Mouse (Mus musculus) kidney, embryonic 14.5 days (tissue): ENCODE data around the gene Otud5. TPM values are rescaled to one million over a fixed set of nuclear protein-coding genes. Genes with fewer than 3 reads are reported as not detected.
A peak's percentile ranks its signal among the peaks of the same experiment; 100 is the strongest.

Experiments
- ATAC-seq: fragments of 200-750 bp; cut with Nextera tagmentation; 2 replicates; pipeline ENCODE4 v1.8.0; 2017; ENCODE audit warnings: moderate number of reproducible peaks, mild to moderate bottlenecking, moderate TSS enrichment, moderate library complexity; ENCODE audit not compliant: low FRiP score, low TSS enrichment
- H3K27ac ChIP-seq: fragments of 300-500 bp; sonication (generic); 2 replicates; pipeline ENCODE4 v1.5.1; 2014; ENCODE audit warnings: low read depth, mild to moderate bottlenecking, low read length, moderate library complexity, mixed read lengths
- H3K27me3 ChIP-seq: fragments of 300-500 bp; sonication (generic); 2 replicates; pipeline ENCODE4 v1.6.1; 2014; ENCODE audit warnings: mild to moderate bottlenecking, low read length; ENCODE audit not compliant: control insufficient read depth, insufficient read depth
- H3K36me3 ChIP-seq: fragments of 300-500 bp; sonication (generic); 2 replicates; pipeline ENCODE4 v1.6.1; 2014; ENCODE audit warnings: low read length, mixed read lengths; ENCODE audit not compliant: control insufficient read depth, insufficient read depth
- H3K4me1 ChIP-seq: fragments of 300-500 bp; sonication (generic); 2 replicates; pipeline ENCODE4 v1.6.1; 2014; ENCODE audit warnings: low read length, mixed read lengths; ENCODE audit not compliant: control insufficient read depth, insufficient read depth
- H3K4me2 ChIP-seq: fragments of 300-500 bp; sonication (generic); replicated peaks from 2 replicates; pipeline ENCODE4 v1.6.1; 2014; ENCODE audit warnings: low read depth, mild to moderate bottlenecking, low read length
- H3K4me3 ChIP-seq: fragments of 300-500 bp; sonication (generic); 2 replicates; pipeline ENCODE4 v1.5.1; 2014; ENCODE audit warnings: mild to moderate bottlenecking, low read length
- H3K9ac ChIP-seq: fragments of 300-500 bp; sonication (generic); 2 replicates; pipeline ENCODE4 v1.6.1; 2014; ENCODE audit warnings: low read depth, mild to moderate bottlenecking, low read length, moderate library complexity
- H3K9me3 ChIP-seq: fragments of 300-500 bp; sonication (generic); 2 replicates; pipeline ENCODE4 v1.6.1; 2016; ENCODE audit warnings: low read length; ENCODE audit not compliant: control insufficient read depth
- WGBS: fragments of 180-500 bp; shearing (Covaris S2); extraction: QIAGEN DNeasy Blood & Tissue Kit; methylation state at CpG from one replicate; pipeline ENCODE4 v1.1.7; 2014; 5-methylcytosine and 5-hydroxymethylcytosine counted together
- polyA plus RNA-seq: library from polyadenylated mRNA; unstranded; fragments of >200 nt; fragmentation: Nextera tagmentation; extraction: Ambion mirVana; gene quantifications from 2 replicates; pipeline ENCODE4 v1.2.1, GENCODE M21; 2014

Gene Otud5
- polyA plus RNA-seq, 1 experiment from 2014 or later = 29.8 TPM

DNA sequence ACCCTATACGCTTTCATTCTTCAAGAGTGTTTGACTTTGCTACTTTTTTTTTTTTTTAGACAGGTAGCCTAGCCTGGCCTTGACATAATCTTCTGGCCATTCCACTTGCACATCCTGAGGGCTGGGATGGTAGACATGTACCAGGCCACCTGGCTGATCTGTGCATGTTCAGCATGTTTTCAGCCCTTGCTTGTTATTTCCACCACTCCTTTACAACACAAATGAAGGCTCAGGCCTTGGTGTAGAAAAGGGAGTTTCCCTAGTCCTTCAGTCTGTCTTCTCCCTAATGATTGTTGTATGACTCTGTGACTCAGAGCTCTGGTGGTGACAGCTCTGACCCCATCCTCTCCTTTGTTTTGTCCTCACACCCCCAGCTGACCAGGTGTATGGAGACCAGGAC lies 26.0 kb downstream of the Otud5 start:
- Histone ChIP-seq H3K27me3 (no peaks in the 10 kb centered on the region), H3K36me3 (peaks cover 15% of the 10 kb centered on the region; the same call in 1 of the 2 replicates), H3K9me3 (no peaks in the 10 kb centered on the region), H3K4me1 (no peaks in the 10 kb centered on the region), H3K9ac (no peak overlapping the region), H3K4me3 (no peak overlapping the region), H3K27ac (no peak overlapping the region), H3K4me2 (no peak overlapping the region)
- WGBS = 100% methylated on average over 1 of the region's 1 CpGs
- no peak for ATAC-seq

DNA sequence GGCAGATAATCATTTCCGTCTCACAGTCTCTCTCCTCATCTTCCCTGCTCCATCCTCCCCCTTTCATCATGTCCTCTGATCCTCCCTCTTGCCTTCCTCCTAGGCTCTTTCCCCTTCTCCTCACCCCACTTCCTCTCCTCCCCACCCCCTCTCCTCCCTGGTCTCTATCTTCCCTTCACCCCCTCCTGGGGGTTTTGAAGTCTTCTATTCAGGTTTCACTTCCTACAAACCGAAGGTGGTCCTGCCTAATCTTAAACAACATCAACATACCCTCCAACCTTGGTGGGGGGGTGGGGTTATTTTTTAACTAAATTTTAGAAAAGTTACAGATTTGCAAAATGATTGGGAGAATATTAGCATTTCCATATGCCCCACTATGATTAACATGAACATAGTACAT lies 27.3 kb downstream of the Otud5 start:
- H3K4me2 ChIP-seq = no peak overlapping the region
- no peak overlapping the region for H3K27ac ChIP-seq
- H3K9ac ChIP-seq = no peak overlapping the region
- WGBS = 52% methylated on average over 2 of the region's 2 CpGs
- peaks cover 23% of the 10 kb centered on the region; the same call in 1 of the 2 replicates for H3K36me3 ChIP-seq
- H3K4me3 ChIP-seq = no peak overlapping the region
- H3K4me1 ChIP-seq = no peaks in the 10 kb centered on the region
- no peak for ATAC-seq
- H3K27me3 ChIP-seq = no peaks in the 10 kb centered on the region
- no peaks in the 10 kb centered on the region for H3K9me3 ChIP-seq

DNA sequence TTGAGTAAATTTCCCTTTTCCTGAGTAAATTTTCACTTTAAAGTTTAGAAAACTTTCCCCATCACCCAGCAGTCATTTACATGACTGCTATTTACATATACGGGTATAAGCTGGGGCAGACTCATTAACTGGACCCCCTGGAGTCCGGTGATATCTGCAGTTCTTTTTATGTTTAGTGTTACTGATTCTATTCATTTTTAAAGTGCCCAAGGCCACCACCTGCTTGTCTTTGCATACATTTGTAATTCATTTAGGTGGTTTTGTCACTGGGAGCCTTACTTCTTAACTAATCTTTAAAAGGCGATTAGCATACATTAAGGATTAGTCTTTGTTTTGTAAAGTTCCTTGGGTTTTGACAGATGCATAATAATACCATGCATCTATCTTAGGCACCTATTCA lies 28.7 kb downstream of the Otud5 start:
- Histone ChIP-seq H3K27me3 (no peaks in the 10 kb centered on the region), H3K27ac (no peak overlapping the region), H3K9ac (no peak overlapping the region), H3K4me1 (no peaks in the 10 kb centered on the region), H3K36me3 (peaks cover 26% of the 10 kb centered on the region; the same call in 1 of the 2 replicates), H3K4me2 (no peak overlapping the region), H3K4me3 (no peak overlapping the region), H3K9me3 (no peaks in the 10 kb centered on the region)
- no peak for ATAC-seq
- 55% methylated on average over 3 of the region's 3 CpGs for WGBS

DNA sequence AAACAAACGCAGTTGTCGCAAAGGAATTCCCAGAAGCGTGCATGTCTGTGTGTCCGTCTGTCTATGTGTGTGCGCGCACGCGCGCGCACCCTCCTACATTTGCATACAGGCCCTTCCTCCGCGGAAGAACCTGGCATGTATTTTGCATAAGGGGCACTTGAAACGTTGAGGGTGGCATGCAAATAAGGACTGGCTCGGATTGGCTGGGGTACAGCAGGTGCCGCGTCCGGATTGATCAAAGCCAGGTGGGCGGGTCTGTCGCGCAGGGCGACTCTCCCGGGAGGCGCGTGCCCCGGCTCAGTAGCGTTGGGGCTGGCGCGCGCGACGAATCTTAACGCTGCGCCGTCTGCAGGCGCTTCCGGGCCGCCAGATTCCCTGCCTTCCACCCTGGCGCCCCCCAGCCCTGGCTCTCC lies 36.8 kb downstream of the Otud5 start, which contains the start of gene Pim2:
Pim2 (plus strand) TSS at position 256 of the 413 bp plus-strand sequence.
- peak; percentile 93 for ATAC-seq
- 21% methylated on average over 38 of the region's 38 CpGs for WGBS
- Histone ChIP-seq H3K4me3 (peak within 1 kb of the TSS; percentile 46), H3K9me3 (no peaks in the 10 kb centered on the region), H3K9ac (peak within 1 kb of the TSS; percentile 28; the same call in 1 of the 2 replicates), H3K36me3 (peaks cover 9% of the 10 kb centered on the region; the same call in 1 of the 2 replicates), H3K4me1 (no peaks in the 10 kb centered on the region), H3K4me2 (peak within 1 kb of the TSS; percentile 70), H3K27ac (no peak within 1 kb of the TSS), H3K27me3 (no peaks in the 10 kb centered on the region)

DNA sequence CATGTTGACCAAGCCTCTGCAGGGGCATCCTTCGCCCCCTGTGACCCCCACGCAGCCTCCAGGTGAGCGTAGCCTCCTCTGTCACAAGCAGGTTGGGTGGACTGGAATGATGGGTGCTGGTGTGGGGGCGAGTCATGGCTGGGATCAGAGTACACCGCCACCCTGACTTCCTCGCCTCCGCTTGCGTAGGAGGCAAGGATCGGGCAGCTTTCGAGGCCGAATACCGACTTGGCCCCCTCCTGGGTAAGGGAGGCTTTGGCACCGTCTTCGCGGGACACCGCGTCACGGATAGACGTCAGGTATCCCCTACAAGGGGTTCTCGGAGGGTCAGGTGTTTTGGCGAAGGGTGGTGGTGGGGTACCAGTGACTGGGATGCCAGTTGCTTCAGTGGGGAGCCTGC lies 37.3 kb downstream of the Otud5 start:
- no peak; the same call in none of the 2 replicates for ATAC-seq

DNA sequence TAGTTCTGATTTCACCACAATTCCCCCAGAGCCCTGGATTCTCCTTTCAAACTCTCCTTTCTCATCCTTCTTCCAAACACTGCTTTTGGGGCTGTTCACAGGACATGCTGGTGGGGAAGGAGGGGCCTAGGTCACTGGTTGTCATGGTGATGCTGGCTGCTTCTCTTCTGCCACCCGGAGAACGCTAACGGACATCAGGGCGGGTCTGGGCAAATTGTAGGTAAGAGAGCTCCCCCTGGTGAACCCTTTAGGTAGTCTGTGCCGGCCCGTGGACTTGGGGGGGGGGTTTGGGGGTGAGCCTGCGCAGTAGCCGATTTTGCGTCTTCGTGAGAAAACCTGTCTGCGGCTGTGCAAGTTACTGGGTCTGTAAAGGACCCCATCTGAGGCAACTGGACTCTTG lies 38.7 kb downstream of the Otud5 start:
- 17% methylated on average over 11 of the region's 11 CpGs for WGBS
- Histone ChIP-seq H3K4me2 (peak overlapping the region; percentile 31), H3K9ac (no peak overlapping the region), H3K9me3 (no peaks in the 10 kb centered on the region), H3K27ac (no peak overlapping the region), H3K36me3 (peaks cover 4% of the 10 kb centered on the region; the same call in 1 of the 2 replicates), H3K4me1 (no peaks in the 10 kb centered on the region), H3K27me3 (no peaks in the 10 kb centered on the region), H3K4me3 (no peak overlapping the region; the same call in 1 of the 2 replicates)
- ATAC-seq = peak; percentile 29

More for the DNA sequence above, 37.3 kb downstream of the Otud5 start:
- H3K9me3 ChIP-seq = no peaks in the 10 kb centered on the region
- H3K9ac ChIP-seq = peak overlapping the region; percentile 28; the same call in 1 of the 2 replicates
- no peaks in the 10 kb centered on the region for H3K27me3 ChIP-seq
- H3K4me1 ChIP-seq = no peaks in the 10 kb centered on the region
- peak overlapping the region; percentile 46 for H3K4me3 ChIP-seq
- H3K4me2 ChIP-seq = peak overlapping the region; percentile 70
- peaks cover 7% of the 10 kb centered on the region; the same call in 1 of the 2 replicates for H3K36me3 ChIP-seq
- 29% methylated on average over 21 of the region's 21 CpGs for WGBS
- no peak overlapping the region for H3K27ac ChIP-seq

DNA sequence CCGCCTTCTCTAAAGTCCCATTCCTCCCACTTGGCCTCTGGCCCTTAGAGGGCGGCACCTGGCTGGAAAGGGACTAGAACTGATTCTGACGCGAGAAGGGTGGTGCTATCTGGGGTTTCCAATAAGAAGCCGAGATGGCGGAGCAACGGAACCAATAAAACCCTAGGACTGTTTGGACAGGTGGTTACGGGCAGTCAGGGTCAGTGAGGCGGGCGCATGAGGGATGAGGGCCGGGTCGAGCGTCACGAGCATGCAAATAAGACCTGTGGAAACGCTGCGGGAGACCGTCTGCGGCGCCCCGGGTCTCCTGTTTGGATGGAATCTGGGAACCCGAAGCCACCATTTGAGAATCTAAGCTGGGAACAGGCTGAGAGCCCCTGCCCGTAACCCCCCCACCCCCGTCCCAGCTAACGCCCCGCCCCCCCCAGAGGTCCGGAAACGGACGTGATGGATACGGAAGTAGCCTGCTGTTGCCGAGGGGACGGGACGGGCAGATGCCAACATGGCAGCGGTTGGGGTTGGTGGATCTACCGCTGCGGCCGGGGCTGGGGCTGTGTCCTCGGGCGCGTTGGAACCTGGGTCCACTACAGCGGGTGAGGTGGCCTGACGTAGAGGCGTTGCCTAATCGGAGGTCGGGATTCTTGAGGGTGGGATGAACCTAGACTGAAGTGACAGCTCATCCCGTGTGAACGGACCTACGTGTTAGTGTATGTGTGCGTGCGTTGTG lies 42.8 kb downstream of the Otud5 start, which contains the start of gene Slc35a2:
Slc35a2 (plus strand) TSS at position 188 of the 727 bp plus-strand sequence.
- Histone ChIP-seq H3K4me3 (peak within 1 kb of the TSS; percentile 57), H3K27ac (peak within 1 kb of the TSS; percentile 67; the same call in 1 of the 2 replicates)
- 21% methylated on average over 49 of the region's 49 CpGs for WGBS

DNA sequence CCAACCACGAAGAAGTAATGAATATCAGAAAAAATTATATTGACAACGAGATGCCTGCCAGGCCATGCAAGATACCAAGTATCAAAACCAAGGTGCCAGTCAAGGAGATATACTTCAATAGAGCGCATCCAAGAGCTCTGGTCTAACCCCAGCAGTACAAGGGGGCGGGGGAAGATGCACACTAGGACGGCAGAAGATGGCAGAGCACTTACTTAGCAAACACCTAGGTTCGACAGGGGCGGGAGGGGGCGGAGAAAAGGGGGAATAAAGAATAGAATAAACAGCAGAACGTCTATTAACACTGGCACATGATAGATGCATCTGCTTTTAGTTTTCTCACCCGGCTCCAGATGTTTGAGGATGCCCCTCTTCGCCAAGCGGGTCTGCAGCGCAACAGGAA lies 57.0 kb downstream of the Otud5 start:
- Histone ChIP-seq H3K9ac (peak overlapping the region; percentile 23; the same call in 1 of the 2 replicates), H3K27ac (no peak overlapping the region), H3K4me1 (no peaks in the 10 kb centered on the region), H3K27me3 (no peaks in the 10 kb centered on the region), H3K9me3 (no peaks in the 10 kb centered on the region), H3K36me3 (peaks cover 8% of the 10 kb centered on the region; the same call in 1 of the 2 replicates), H3K4me3 (peak overlapping the region; percentile 56), H3K4me2 (peak overlapping the region; percentile 49)
- no peak for ATAC-seq
- 44% methylated on average over 13 of the region's 13 CpGs for WGBS

More for the DNA sequence above, 42.8 kb downstream of the Otud5 start, which contains the start of gene Slc35a2:
- Histone ChIP-seq H3K4me1 (no peaks in the 10 kb centered on the region), H3K27me3 (no peaks in the 10 kb centered on the region), H3K9me3 (no peaks in the 10 kb centered on the region), H3K4me2 (peak within 1 kb of the TSS; percentile 53), H3K36me3 (no peaks in the 10 kb centered on the region; the same call in 1 of the 2 replicates), H3K9ac (peak within 1 kb of the TSS; percentile 45; the same call in 1 of the 2 replicates)
- peak; percentile 94 for ATAC-seq
